Mouse (Mus musculus) right cerebral cortex, adult 2 months (tissue): ENCODE measurements around the gene Tepp.
A peak's percentile ranks its signal among the peaks of the same experiment; 100 is the strongest.

Experiments
- DNase-seq, 2 experiments: peaks; one replicate each; pipeline ENCODE4 v3.0.0; 2021 to 2022; ENCODE audit warnings: low spot score in 2 of 2

The Tepp gene

DNA sequence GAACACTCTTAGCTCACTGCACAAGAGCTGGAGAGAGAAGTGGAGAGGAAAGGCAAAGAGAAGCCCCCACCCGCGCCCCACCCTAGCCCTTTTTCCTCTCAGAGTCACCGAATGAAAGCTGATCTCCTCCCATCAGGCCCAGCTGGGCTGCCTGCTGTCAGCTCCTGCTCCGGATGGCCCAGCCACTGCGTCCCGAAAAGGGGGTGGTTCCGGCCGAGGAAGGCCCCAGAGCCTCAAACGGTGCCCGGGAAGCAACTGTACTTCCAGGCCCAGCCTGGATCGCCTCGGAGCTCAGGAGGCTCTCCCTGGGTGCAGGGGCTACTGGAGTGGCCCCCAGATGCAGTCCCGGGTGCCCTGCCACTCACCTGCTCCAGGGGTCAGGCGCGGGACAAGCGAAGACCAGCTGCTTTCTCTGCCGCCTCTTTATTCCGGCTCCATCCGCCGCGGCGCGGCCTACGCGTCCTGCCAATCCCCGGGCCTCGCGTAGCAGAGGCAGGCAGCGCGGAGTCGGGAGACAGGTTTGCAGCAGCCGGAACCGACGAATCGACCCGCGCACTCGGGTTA lies 20.9 kb downstream of the Tepp start:
- no peak for DNase-seq

DNA sequence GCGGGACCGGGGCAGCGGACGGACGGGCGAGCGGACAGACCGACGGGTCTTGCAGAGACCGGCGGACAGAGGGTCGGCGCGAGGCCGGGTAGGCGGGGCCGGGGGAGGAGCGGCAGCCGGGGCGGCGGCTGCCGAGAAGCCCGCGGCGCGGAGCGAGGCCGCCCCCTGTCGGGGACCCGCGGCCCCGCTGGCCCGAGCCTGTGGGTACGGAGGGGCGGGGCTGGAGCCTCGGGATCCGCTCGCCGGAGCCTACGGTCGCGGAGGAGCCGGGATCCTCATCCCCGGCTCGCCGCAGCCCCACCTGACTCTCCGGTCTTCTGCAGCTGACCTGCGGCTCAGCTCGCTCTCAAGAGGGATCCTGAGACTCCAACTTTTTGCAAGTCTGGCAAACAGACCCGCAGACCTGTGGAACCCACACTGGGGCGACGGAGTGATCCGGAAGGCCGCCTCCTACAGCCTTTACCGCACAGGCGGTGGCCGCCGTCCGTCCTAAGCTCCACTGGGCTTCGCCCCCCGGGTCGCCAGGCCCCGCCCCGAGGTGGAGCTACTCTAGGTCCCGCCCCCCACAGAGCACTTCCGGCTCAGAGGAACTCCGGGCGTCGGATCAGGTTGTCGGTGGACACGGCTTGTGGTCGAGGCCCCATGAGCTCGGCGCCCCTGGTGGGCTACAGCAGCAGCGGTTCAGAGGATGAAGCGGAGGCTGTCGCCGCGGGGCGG lies 21.5 kb downstream of the Tepp start, which contains the start of the genes Zfp319 and Usb1:
TSS of gene Zfp319 (minus strand) at position 231 of the 717 bp plus-strand sequence.
TSS of gene Usb1 (plus strand) at position 565 of the 717 bp plus-strand sequence.
- DNase-seq = peak; percentile 87 to 92

DNA sequence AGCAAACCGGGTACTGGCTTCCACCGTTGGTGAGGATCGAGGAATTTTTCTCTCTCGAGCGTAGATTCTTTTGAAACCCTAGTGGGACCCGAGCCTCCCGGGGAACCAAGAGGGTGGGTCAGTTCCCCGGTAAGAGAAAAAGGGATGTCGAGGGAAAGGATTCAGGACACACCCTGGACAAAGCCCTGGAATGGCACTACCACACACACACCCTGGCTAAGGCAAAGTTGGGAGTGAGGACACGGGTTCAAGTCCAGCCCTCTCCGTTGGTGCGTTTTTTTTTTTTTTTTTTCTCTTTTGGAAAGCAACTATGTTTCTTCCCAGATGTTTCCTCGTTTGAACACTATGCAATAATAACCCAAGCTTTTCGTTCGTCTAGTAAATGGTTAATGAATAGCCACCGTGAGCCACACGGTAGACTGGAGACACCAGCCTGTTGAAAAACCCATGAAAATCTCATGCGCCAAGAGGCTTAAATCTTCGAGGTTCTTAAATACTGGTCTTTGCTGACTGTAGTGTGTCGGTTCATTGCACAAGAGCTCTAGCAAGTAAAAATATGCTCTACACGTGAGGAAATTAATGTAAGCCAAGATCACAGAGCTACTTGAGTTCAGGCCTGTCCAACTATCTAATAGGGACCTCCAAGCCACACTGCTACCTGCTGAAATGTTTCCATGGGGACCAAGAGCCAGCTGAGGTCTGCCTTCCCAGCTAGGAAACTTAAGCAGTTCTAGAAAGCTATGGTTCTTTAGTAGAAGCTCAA lies 22.3 kb downstream of the Tepp start:
- no peak for DNase-seq

DNA sequence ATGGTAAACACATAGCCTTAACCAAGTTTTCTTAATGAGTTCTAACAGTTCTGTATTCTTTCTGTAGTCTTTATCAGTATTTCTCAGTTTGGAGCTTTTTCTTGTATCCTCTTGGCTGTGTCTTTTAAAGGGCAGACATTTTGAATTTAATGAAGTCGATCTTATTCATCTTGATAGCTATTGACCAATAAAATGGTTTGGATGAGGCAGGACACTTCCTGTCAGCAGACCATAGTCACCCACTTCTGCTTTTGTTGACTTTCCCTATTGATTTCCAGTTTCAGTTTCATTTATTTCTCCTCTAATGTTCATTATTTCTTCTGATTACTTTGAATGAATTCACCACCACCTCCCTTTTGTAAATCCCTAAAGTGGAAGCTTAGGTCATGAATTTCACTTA lies 25.3 kb downstream of the Tepp start:
- no peak for DNase-seq

DNA sequence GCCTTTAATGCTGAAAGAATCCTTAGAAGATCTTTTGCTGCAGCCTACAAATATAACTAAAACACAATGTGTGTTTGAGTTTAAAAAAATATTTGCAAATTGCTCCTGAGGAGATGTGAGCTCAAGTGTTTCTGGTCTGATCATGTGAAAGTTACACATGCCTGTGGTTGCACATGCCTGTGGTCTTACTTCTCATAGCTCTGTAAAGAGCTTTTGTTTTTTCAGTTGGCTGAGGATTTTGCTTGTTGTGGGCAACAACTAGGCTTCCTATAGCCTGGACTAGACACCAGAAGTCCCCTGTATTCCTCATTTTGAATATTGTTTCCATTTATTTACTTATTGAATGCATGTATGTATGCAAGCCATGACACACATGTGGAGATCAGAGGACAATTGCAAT lies 26.0 kb downstream of the Tepp start:
- DNase-seq = no peak

DNA sequence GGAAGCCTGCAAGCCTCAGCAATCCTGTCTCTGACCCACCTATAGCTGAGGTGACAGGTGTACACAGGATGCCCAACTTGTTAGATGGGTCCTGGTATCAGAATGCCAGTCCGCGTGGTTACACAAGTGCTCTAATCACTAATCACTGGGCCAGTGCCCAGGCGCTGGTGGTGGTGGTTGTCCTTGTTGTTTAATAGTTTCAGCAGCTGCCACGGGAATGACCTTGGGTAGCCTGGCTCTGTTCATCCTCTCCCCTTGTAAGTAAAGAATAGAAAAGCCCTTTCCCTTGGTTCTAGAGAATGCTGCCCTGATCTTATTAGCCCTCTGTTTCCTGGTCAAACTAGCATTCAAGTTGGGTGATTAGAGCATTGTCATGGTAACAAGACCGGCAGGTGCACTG lies 31.4 kb downstream of the Tepp start:
- DNase-seq = no peak

DNA sequence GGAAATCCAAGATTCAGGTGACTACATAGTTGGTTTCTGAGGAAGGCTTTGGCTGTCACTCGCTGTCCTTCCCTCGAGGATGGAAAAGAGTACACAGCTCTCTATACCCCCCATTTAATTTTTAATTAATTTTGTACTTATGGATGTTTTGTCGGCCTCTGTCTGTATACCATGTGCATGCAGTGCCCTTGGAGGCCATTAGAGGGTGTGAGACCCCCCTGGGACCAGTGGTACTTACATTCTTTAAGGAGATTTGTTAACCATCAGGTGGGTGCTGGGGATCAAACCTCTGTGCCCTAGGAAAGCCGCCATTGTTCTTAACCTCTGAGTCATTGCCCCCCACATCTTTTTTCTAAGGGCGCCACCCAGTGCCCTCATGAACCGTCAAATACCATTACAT lies 34.3 kb downstream of the Tepp start:
- no peak for DNase-seq

DNA sequence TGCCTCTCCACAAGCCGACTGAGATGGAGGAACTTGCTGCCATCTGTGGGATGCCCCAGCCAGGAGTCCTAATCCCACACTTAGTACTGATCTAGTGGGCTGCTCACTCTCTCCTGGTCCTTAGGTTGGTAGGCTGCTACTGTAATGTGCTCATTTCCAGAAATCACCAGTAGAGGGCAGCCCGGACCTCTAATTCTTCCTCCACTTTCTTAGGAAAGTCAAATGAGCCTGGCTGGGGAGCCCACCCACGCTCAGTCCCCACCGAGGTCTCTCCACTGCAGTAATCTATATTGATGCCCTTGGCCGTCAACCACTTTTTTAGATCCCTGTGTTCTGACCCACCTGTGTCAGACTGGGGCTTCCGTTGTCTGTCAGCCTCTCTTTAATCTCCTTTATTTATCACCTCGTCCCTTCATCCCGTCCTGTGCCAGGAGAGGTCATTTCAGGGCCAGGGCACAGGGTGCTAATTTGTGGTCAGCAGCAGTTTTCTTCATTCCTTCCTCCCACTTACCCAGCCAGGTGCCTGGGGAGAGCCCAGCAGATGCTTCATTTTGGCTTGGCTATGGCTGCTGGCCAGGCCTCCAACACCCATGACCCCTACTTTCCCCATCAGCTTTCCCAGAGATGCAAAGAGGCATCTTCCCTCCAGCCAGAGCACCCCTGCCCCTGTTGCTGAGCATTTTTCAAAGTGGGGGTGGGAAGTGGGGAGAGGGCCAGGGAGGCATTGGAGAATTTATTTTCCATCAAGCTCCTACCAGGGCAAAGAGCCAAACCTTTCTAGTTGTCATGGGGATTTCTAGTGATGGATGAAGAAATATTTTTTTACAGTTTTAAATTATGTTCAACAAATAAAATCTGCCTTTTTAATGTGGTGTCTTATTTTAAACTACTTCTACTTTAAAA lies 36.5 kb downstream of the Tepp start:
- DNase-seq = peak; percentile 84 to 87

DNA sequence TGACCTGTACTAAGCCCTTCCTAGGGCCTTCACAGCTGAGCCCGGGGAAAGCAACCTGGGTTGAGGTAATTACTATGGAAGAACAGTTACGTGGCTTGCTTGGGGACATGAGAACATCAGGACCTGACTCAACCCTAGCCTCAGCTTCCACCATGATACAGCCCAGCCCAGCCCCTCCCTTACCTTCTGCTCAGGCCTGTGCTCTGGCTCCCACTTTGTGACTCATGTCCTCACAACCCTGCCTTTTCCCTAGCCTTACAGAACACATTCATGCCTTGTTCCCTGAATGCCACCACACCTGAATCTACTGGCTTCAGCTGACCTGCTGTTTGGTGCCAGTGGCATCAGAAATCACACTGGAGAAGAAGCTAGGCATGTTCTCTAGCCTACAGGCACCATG lies 38.0 kb downstream of the Tepp start:
- no peak for DNase-seq

DNA sequence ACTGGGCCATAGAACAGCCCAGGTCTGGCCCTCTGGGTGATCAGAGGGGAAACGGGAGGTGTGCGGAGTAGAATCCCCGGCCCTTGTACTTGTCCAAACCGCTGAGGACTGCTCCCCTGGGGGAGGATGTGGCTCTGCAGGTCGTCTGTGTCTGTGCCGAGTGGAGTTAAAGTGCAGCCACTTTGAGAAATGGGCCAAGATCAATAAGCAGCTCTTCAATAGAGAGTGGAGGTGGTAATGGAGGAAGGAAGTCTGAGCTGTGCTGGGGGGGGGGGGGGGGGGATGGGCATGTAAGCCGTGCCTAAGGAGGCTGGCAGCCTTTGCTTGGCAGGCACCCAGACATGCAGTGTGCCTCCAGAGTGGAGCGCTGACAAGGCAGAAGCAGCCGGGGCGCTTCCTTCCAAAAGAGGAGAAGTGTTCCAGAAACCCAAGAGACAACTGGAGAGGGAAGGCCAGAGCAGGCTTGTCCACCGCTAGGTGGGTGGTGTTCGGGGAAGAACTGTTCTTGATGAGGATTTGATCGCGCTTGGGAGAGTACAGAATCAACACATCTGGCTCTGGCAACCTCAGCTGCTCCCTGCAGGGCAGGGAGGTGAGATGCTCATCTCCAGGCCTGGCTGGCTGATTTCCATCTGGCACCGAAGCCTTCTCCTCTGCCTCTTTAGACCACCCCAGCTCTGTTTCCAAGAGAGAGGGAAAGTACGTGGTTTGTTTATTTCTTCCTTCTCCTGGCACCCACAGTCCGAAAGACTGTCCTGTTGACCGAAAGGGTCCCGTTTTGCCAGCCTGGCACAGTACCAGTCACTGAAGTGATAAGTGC lies 38.7 kb downstream of the Tepp start:
- peak; percentile 78 to 83 for DNase-seq

DNA sequence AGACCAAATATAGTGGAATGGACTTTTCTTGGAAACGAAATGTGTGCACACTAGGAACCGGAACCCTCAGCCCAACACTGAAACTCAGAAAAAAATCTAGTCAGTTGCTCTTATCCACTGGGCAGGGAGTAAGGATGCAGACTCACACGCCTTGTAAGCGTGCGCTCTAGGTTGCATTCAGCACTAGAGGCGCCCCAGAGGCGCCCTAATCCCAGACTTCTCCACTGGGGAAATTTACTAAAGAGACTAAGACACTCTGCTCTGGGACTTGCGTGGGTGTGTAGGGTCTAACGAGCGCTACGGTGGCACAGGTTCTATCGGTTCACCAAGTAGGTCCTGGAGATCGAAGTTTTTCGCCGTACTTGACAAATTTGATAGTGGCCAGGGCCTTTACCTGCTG lies 41.1 kb downstream of the Tepp start:
- peak in 1 of 2 experiments; percentile 28 for DNase-seq

DNA sequence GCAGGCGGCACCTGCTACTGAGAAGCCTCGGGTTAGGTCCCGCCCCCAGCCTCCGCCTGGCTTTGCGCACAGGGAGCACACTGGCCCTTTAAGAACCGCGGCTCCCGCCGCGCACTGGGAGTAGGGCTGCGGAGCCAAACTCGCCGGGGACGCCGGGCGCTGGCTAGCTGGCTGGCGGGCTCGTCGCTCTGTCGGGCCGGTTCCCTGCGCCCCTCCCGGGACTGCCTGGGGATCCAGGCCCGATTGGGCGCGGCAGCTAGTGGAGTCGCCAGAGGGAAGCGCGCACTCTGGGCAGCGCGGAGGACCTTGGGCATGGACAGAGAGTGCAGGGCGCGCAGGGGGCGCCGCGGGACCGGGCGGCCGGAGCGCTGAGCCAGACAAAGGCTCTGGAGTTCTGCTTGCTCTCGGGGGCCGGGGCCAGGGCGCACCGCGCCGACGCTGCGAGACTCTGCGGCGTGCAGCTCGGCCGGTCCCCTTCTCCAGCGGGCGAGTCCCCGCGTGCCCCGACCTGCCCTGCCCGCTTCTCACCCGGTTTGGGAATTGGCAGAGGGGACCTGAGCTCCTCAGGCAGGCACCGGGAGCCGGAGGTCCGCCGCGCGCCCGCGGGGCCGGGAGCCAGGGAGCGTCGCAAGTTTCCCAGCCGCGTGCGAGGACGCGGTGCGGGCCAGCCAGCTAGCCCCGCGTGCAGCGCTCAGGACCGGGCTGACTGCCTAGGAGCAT lies 41.9 kb downstream of the Tepp start, which contains the start of gene Mmp15:
TSS of gene Mmp15 (plus strand) at position 118 of the 720 bp plus-strand sequence.
- peak; percentile 60 to 68 for DNase-seq

DNA sequence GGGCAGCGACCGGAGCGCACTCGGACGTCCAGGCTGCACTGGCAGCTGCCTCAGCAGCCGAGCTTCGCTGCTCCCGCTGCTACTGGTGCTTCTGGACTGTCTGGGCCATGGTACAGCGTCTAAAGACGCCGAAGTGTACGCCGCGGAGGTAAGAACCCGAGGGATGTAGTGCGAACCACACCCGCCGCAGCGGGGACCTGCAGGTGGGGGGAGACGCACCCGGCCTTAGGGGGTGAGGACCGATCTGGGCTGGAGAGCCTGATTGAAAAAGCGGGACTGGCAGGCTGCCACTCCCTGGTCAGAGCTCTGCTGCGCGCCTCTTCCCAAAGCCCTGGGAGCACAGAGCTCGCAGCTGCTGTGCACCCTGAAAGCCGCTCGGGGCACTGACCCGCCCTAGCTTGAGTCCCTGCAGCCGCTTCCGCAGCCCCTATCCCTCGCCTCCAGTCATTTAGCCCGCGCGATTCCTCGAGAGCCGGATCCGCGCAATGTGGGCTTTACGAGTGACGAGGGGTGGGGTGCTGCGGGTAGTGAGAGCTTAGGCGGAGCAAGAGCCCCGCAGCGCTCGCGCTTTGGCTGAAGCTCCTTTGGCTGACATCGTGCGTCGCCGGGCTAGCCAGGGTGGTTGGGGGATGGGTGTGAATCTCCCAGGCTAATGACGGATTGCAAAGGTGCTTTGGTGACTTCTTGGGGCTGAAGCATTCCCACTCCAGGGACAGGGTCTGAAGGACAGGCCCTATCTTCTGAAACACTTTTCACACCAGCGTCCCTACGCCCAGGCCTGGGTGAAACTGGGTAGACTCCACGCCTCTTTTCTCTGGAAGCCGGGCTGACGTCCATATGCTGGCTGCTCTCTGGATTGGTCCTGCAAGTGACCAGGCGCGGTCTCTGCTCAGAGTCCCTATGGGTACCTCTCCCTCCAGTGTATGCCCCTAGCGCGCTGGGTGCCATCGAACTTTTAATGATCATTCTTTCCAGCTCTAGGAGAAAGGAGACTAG lies 42.8 kb downstream of the Tepp start:
- DNase-seq = peak; percentile 27 to 35

DNA sequence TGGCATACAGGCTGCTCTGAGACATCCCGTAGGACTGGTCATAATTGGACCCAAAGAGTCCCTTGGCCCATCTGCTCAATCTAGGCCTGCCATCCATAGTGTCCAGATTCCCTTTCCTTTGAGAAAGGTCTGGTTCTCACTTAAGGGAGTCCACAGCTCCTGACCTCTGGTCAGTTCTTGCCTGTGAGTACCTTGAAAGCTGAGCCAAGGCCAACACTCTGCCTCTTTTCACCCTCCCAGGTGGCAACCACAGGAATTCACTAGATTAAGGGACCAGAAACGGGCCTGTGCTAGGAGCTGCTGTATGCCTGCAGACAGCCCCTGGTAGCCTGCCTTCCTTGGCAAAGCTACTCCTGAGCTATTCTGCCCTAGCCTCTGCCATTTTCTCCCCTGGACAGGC lies 44.2 kb downstream of the Tepp start:
- DNase-seq = no peak

DNA sequence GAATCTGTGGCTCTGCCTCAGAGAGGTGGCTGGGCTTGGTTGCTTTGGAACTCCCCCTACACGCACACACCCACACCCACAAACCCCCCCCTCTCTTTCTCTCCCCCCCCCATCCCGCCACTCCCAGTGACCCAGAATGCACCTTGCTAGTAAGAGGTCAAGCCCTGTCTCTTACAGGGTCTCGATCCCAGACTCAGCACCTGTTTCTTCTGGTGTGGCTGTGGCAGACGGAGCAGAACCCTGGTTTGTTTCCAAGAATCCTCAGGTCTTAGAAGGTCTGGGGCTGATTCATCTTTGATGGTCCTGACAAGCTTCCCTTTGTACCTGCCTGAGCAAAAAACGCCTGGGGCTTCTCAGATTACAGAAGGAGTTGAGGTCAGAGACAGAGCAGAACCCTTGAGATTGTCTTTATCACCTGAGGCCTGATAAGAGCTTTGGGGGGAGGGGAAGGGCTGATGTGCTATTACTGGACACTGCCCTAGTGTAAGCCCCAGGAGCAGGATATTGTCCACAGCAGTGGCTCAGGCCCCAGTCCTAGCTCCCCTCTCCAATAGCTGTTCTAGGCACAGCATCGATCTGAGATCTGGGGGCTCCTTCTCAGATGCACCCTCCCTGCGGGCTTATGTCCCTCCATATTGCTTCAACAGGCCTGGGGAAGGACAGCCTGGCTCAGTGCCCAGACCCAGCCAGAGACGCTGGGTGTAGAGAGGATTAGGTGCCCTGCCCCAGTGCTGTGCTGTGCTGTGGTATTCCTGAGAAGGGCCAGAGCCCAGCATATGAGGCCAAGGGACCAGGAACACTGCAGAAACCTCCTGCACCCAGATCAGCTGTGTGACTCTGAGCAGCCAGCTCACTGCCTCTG lies 48.4 kb downstream of the Tepp start:
- DNase-seq = no peak

DNA sequence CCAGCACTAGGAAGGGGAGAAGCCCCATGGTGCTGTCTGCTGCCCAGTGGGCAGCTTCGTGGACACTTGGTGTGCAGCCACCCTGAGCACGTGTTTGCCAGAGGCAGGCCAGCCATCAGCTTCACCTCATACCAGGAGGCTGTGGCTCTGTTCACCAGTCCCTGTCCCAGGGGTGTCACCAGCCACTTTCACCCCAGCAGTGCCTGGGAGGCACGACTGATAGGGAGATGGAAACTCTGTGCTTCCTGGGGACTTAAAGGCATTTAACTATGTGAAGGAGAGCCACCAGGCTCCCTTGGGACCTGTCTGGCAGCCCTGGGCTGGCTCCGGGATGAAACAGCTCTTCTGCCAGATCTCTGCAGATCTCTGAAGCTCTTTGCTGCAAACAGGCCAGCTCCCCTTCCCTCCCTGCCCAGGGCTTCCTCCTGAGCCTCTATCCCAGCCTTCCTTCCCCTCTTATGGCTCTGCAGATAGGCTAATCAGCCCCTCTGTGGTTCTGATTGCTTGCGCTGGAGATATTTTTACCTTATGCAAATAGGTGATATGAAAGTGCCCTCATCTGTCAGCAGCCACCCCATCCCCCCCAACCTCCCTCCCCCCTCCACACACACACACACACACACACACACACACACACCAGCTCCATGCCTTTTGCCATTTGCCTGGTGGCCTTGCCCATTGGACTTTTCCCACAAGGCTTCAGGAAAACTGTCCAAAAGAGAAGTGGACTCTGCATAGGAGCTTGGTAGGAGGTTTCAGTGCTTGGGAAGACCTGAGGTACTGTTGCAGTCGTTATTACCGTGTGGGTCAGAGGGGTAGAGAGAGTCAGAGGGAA lies 50.0 kb downstream of the Tepp start:
- no peak for DNase-seq

DNA sequence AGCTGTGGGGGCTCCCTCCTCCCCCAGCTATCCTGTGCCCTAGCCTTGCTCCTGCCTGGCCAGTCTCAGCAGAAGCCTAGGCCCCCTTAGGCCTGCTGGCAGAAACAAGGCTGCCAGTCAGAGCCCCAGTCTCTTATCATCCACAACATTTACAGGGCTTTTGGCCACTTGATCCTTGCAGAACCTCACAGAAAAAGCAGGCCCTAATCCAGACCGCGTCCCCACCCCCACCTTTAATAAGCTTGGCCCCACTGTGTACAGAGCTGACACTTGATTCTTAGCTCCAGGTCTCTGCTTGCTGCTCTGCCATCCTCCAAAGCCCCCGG lies 50.6 kb downstream of the Tepp start:
- no peak for DNase-seq
